Mouse (Mus musculus): ENCODE results near the gene Atp8b4.

GRCm38 (mm10) chr2:126527461-126527860 is 27.0 kb upstream of the Atp8b4 start:
- TF ChIP-seq POLR2A (IDR thresholded peaks at IDR 0.05; ENCODE audit: insufficient read depth, low read length) (no peak), CTCF (IDR thresholded peaks at IDR 0.05; ENCODE audit: low read depth, low read length) (no peak), EP300 (IDR thresholded peaks at IDR 0.05; ENCODE audit: insufficient read depth, low read depth, low read length) (no peak)

Data from ES-Bruce4 (cell line).